Mouse (Mus musculus): Measurements from ENCODE around the gene Eef1b2.
"Not testable (repeated sequence)": the region's sequence is repeated elsewhere in the genome, so short reads cannot be mapped to it uniquely, and the experiment has no call there.

Eef1b2 gene

GRCm38 (mm10) chr1:63176604-63177421, at the start of gene Eef1b2, which contains the start of gene Ndufs1:
Gene Eef1b2 (plus strand): TSS chr1:63176825.
Gene Ndufs1 (minus strand): TSS chr1:63176833.
- DNase-seq: peak; percentile 98

- DNase-seq: no peak
Observed at GRCm38 (mm10) chr1:63129273-63129672, 47.4 kb upstream of the Eef1b2 start.

GRCm38 (mm10) chr1:63129857-63130690, 46.6 kb upstream of the Eef1b2 start:
- DNase-seq: no peak

GRCm38 (mm10) chr1:63130883-63131282, 45.7 kb upstream of the Eef1b2 start:
- DNase-seq: no peak

- no peak for DNase-seq
Observed at GRCm38 (mm10) chr1:63131766-63132165, 44.9 kb upstream of the Eef1b2 start.

- DNase-seq: no peak
Observed at GRCm38 (mm10) chr1:63134530-63134929, 42.1 kb upstream of the Eef1b2 start.

- no peak for DNase-seq
Observed at GRCm38 (mm10) chr1:63137971-63138370, 38.7 kb upstream of the Eef1b2 start.

- not testable (repeated sequence) for DNase-seq
Observed at GRCm38 (mm10) chr1:63138586-63138985, 38.0 kb upstream of the Eef1b2 start.

GRCm38 (mm10) chr1:63140231-63140630, 36.4 kb upstream of the Eef1b2 start:
- DNase-seq: no peak

GRCm38 (mm10) chr1:63168638-63169037, 8.0 kb upstream of the Eef1b2 start:
- no peak for DNase-seq

- DNase-seq: no peak
Observed at GRCm38 (mm10) chr1:63175853-63176252, 772 bp upstream of the Eef1b2 start.

- no peak for DNase-seq
Observed at GRCm38 (mm10) chr1:63176259-63176603, 394 bp upstream of the Eef1b2 start.

- no peak for DNase-seq
Observed at GRCm38 (mm10) chr1:63178308-63178707, 1.7 kb downstream of the Eef1b2 start.

- DNase-seq: no peak
Observed at GRCm38 (mm10) chr1:63180122-63180521, 3.5 kb downstream of the Eef1b2 start.

- not testable (repeated sequence) for DNase-seq
Observed at GRCm38 (mm10) chr1:63180575-63180974, 4.0 kb downstream of the Eef1b2 start.

GRCm38 (mm10) chr1:63181019-63181418, 4.4 kb downstream of the Eef1b2 start:
- peak; percentile 84 for DNase-seq

GRCm38 (mm10) chr1:63181480-63181879, 4.9 kb downstream of the Eef1b2 start:
- DNase-seq: no peak

GRCm38 (mm10) chr1:63182212-63182611, 5.6 kb downstream of the Eef1b2 start:
- peak; percentile 75 for DNase-seq

GRCm38 (mm10) chr1:63182636-63183270, 6.1 kb downstream of the Eef1b2 start:
- DNase-seq: no peak

GRCm38 (mm10) chr1:63185430-63185829, 8.8 kb downstream of the Eef1b2 start:
- not testable (repeated sequence) for DNase-seq

GRCm38 (mm10) chr1:63188536-63188935, 11.9 kb downstream of the Eef1b2 start:
- DNase-seq: no peak

GRCm38 (mm10) chr1:63190851-63191250, 14.2 kb downstream of the Eef1b2 start:
- DNase-seq: no peak

GRCm38 (mm10) chr1:63192306-63193065, 15.9 kb downstream of the Eef1b2 start:
- no peak for DNase-seq

Data from cerebellum, adult 11-12 months (tissue).